Mouse (Mus musculus): ENCODE data around the gene Zfp641. TPM values are rescaled to one million over a fixed set of nuclear protein-coding genes. Genes with fewer than 3 reads are reported as not detected.

Zfp641 gene
- 0.73 and 0.86 TPM in 2 replicates for polyA plus RNA-seq (2015; fragmentation: Nextera tagmentation; extraction: Ambion mirVana)

DNA sequence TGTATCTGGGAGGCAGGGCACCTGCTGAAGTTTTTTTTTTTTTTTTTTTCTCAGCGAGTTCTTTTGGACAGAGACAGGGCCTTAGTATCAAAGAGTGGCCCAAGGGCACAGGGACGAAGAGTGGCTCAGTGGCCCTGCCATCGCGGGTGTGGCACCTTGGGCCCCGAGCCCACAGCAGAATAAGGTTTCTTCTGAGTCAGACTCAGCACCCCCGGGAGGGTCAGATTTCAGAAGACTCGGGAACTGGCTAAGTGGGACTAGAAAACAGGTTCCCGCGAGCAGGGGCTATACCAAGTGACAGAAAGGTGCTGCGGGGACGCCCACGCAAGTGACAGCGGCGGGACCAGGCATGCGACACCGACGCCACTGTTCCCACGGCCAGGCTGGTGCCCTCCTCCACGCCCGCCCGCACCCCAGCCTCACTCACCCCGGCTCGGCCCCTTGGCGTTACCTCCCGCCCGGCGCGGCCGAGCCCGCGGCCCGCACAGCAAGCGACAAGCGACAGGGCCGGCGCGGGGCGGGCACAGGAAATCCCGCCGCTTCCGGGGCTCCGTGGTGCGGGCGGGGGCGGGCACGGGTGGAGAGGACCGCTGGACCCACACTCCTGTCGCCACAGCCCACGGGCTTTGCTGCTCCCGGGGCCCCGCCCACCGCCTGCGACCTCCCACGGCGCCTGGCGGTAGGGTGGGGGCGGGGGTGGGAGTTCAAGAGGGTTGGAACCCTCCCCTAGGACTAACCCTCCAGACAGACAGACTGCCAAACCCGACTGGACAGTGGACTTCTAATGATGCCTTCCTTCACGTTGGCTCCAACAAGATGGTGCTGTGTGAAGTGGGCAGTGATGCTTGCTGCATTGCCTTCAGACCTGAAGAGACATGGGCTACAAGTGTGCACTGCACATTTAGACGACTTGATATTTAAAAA, at the start of gene Zfp641:
Zfp641 (minus strand) TSS at position 534 of the 924 bp plus-strand sequence.
- Histone ChIP-seq H3K27ac (no peak within 1 kb of the TSS), H3K9ac (peak within 1 kb of the TSS; percentile 53), H3K4me2 (peak within 1 kb of the TSS; percentile 95), H3K4me1 (0 out of 2 replicates have a peak, but pooled peaks cover 3% of the 10 kb centered on the region), H3K4me3 (peak within 1 kb of the TSS; percentile 56), H3K27me3 (peaks cover 7% of the 10 kb centered on the region; the same call in 1 of the 2 replicates), H3K36me3 (no peaks in the 10 kb centered on the region), H3K9me3 (no peaks in the 10 kb centered on the region)
- ATAC-seq (ENCODE audit: borderline replicate concordance, extremely low read depth, low FRiP score, low TSS enrichment): peak; percentile 49
- 2% methylated on average over 56 of the region's 60 CpGs for WGBS

DNA sequence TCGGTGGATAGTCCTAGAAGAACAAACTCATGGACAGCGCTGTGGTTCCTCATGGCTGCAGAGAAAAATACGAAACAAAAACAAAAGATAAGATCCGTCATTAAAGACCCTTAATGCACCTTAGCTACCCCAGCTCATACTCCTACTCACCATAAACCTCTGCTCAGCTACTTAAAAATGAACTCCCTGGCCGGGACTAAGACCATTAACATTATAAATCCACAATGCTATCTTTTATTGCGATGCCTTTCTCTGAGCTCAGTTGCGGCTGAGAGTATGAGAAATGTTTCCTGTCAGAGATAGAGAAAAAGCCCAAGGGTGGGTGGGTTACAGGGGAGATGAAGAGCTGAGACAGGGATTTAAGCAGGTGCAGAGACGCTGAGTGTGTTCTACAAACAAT, 44.9 kb upstream of the Zfp641 start, which contains the start of gene Olfr284:
Olfr284 (minus strand) TSS at position 101 of the 400 bp plus-strand sequence.
- H3K27ac ChIP-seq: no peak within 1 kb of the TSS

DNA sequence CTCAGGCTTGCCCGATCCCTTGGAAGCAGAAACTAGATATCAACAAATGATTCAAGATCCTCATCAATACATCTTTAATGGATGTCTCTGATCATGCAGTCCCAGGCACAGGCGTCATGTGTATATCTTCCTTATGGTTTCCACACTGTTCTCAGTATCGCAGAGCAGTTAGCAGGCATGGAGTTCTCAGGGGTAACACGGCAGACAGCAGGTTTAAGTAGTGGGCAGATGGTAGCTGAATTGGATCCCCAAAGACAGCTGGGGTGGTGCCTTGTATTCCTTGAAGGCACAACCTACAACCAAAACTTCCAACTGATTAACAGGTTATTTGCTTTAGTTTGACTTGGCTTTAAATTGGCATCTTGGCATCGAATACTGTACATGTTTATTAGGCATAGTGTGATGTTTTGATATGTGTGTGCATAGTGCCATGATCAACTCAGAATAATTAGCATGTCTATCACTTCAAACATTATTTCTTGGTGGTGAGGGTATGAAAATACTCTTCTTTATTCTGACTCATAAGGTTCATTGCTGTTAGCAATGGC, 21.3 kb upstream of the Zfp641 start, which contains the start of gene Olfr285:
Olfr285 (minus strand) TSS at position 177 of the 548 bp plus-strand sequence.
- no peak within 1 kb of the TSS for H3K4me2 ChIP-seq
- no peak within 1 kb of the TSS for H3K9ac ChIP-seq
- no peak within 1 kb of the TSS for H3K27ac ChIP-seq
- no peaks in the 10 kb centered on the region for H3K27me3 ChIP-seq
- H3K4me1 ChIP-seq: no peaks in the 10 kb centered on the region
- H3K4me3 ChIP-seq: no peak within 1 kb of the TSS
- ATAC-seq (ENCODE audit: borderline replicate concordance, extremely low read depth, low FRiP score, low TSS enrichment): no peak
- no peaks in the 10 kb centered on the region for H3K36me3 ChIP-seq
- no peaks in the 10 kb centered on the region for H3K9me3 ChIP-seq
- 79% methylated on average over 5 of the region's 5 CpGs for WGBS

More for the DNA sequence above, 44.9 kb upstream of the Zfp641 start, which contains the start of gene Olfr284:
- Histone ChIP-seq H3K36me3 (no peaks in the 10 kb centered on the region), H3K4me1 (no peaks in the 10 kb centered on the region), H3K9me3 (no peaks in the 10 kb centered on the region), H3K4me3 (no peak within 1 kb of the TSS), H3K9ac (no peak within 1 kb of the TSS), H3K4me2 (no peak within 1 kb of the TSS), H3K27me3 (no peaks in the 10 kb centered on the region; the same call in 1 of the 2 replicates)
- ATAC-seq (ENCODE audit: borderline replicate concordance, extremely low read depth, low FRiP score, low TSS enrichment): no peak
- 70% methylated on average over 8 of the region's 8 CpGs for WGBS

DNA sequence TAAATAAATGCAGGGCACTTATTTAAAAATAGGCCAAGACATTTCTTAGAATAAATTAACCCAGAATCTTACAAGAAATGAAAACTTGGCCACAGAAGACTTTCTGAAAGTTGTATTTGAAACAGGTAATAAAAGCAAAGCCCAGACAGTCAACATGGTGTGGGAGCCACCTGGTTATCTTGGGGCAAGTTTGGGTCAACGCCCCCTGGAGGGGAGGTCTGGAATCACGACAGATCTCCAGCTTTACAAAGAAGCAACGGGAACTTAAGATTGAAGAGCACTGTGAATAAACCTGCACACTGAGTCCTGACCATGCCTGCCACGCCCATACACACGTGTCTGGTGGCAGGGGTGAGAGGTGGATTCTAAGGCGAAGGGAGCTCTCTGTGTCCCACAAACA, 19.7 kb upstream of the Zfp641 start:
- H3K9ac ChIP-seq: no peak overlapping the region
- no peaks in the 10 kb centered on the region for H3K27me3 ChIP-seq
- H3K4me3 ChIP-seq: no peak overlapping the region
- no peak overlapping the region for H3K4me2 ChIP-seq
- H3K27ac ChIP-seq: no peak overlapping the region
- no peaks in the 10 kb centered on the region for H3K4me1 ChIP-seq
- 42% methylated on average over 6 of the region's 6 CpGs for WGBS
- no peaks in the 10 kb centered on the region for H3K9me3 ChIP-seq
- no peak for ATAC-seq (ENCODE audit: borderline replicate concordance, extremely low read depth, low FRiP score, low TSS enrichment)
- H3K36me3 ChIP-seq: no peaks in the 10 kb centered on the region

DNA sequence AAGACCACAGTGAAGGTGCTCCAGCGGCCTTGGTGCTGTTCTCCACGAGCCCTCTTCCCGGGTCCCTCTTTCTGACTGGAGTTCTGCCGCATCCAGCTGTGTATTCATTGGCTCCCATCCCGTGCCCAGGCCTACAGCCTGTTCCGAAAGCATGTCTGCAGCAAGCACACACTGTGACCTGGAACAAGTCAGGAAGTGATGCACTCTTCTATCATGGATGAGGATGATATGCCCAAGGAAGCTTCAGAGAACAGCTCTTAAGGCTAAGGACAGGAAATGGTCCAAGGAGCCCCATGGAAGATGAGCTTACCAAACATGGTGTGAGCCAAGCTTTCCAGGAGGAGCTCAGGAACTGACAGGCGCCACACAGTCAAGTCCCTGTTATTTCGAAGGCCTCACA, 2.3 kb downstream of the Zfp641 start:
- Histone ChIP-seq H3K36me3 (no peaks in the 10 kb centered on the region), H3K4me1 (0 out of 2 replicates have a peak, but pooled peaks cover 3% of the 10 kb centered on the region), H3K9me3 (no peaks in the 10 kb centered on the region), H3K9ac (no peak overlapping the region), H3K4me3 (no peak overlapping the region), H3K4me2 (no peak overlapping the region), H3K27ac (no peak overlapping the region), H3K27me3 (peaks cover 7% of the 10 kb centered on the region; the same call in 1 of the 2 replicates)
- 85% methylated on average over 8 of the region's 8 CpGs for WGBS
- no peak for ATAC-seq (ENCODE audit: borderline replicate concordance, extremely low read depth, low FRiP score, low TSS enrichment)

DNA sequence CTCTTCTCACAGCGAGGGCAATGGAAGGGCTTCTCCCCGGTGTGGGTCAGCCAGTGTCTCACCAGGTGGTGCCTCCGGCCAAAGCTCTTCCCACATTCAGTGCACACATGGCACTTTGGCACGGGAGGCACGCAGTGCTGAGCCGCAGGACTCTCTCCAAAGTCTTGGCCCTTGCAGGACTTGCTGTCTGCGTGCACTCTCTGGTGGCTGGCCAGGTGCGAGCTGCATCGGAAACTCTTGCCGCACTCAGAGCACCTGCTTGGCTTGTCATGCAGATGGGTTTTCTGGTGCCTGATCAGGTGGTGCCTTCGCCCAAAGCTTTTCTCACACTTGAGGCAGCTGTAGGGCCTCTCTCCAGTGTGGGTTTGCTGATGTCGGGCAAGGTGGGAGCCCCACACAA, 7.4 kb downstream of the Zfp641 start:
- H3K36me3 ChIP-seq: no peaks in the 10 kb centered on the region
- H3K9ac ChIP-seq: no peak overlapping the region
- ATAC-seq (ENCODE audit: borderline replicate concordance, extremely low read depth, low FRiP score, low TSS enrichment): no peak
- H3K9me3 ChIP-seq: no peaks in the 10 kb centered on the region
- no peaks in the 10 kb centered on the region for H3K4me1 ChIP-seq
- no peak overlapping the region for H3K4me3 ChIP-seq
- 70% methylated on average over 12 of the region's 12 CpGs for WGBS
- no peaks in the 10 kb centered on the region for H3K27me3 ChIP-seq
- H3K27ac ChIP-seq: no peak overlapping the region
- no peak overlapping the region for H3K4me2 ChIP-seq

DNA sequence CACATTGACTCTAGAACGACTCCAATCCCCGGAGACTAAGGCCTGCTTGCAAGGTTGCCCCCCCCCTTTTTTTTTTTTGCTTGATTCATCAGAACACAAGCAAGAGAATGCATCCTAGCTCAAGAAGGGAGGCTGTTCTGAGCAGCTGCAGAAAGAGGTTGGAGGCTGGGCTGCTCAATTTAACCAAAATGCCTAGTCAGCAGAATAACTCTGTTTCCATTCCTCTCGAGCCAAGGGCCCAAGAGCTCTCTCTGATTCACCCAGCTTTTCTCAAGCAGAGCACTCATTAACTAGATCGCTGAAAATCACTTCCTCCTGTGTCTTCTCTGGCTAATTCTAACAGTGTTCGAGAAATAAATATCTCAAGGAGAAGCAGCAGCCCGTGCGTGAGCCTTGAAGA, 9.5 kb downstream of the Zfp641 start:
- Histone ChIP-seq H3K4me1 (no peaks in the 10 kb centered on the region), H3K9me3 (no peaks in the 10 kb centered on the region), H3K4me2 (no peak overlapping the region), H3K9ac (no peak overlapping the region), H3K27ac (no peak overlapping the region), H3K4me3 (no peak overlapping the region), H3K27me3 (no peaks in the 10 kb centered on the region), H3K36me3 (no peaks in the 10 kb centered on the region)
- WGBS: 64% methylated on average over 7 of the region's 7 CpGs
- ATAC-seq (ENCODE audit: borderline replicate concordance, extremely low read depth, low FRiP score, low TSS enrichment): no peak

DNA sequence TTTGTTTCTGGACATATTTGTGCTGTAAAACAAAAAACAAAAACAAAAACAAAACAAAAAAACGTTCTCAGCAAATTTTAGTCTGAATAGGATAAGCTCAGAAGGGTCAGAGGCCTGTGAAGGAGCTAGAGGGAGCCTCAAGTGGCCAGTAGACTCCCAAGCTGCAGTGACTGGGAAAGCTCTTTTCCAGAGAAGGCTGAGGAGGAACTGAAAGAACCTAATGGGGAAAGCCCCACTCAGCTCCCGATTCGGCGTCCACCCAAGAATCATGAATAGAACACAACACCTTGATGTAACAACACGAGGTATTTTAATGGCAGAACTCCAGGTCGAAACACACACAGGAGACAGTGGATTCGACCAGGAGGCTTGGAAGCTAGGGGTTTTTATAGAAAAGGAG, 38.2 kb downstream of the Zfp641 start:
- Histone ChIP-seq H3K9me3 (no peaks in the 10 kb centered on the region), H3K4me2 (no peak overlapping the region), H3K4me1 (no peaks in the 10 kb centered on the region), H3K27me3 (no peaks in the 10 kb centered on the region), H3K27ac (no peak overlapping the region), H3K36me3 (no peaks in the 10 kb centered on the region), H3K4me3 (no peak overlapping the region), H3K9ac (no peak overlapping the region)
- WGBS: 80% methylated on average over 7 of the region's 7 CpGs
- no peak for ATAC-seq (ENCODE audit: borderline replicate concordance, extremely low read depth, low FRiP score, low TSS enrichment)

DNA sequence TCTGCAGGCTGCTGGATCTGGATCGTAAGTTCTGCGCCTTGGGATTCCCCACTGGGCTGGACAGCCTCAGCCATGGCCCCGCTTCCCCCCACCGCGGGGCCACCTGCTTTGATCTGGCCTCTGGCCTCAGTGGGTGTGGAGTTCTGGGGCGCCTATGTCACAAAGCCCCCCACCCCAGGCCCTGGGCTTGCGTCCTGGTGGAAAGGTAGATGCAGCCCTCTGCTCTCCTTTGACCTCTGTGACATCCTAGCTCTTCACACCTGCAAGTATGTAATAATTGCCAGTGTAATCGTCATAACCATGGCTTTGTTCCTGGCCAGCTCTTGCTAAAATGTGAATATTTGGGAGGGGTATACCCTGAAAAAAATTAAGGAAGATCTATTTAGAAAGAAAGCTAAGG, 38.8 kb downstream of the Zfp641 start, which contains the start of gene H1fnt:
H1fnt (minus strand) TSS at position 101 of the 400 bp plus-strand sequence.
- H3K27me3 ChIP-seq: no peaks in the 10 kb centered on the region
- no peaks in the 10 kb centered on the region for H3K4me1 ChIP-seq
- H3K27ac ChIP-seq: no peak within 1 kb of the TSS
- H3K36me3 ChIP-seq: no peaks in the 10 kb centered on the region
- no peak within 1 kb of the TSS for H3K4me2 ChIP-seq
- WGBS: 76% methylated on average over 8 of the region's 8 CpGs
- ATAC-seq (ENCODE audit: borderline replicate concordance, extremely low read depth, low FRiP score, low TSS enrichment): no peak
- no peaks in the 10 kb centered on the region for H3K9me3 ChIP-seq
- no peak within 1 kb of the TSS for H3K4me3 ChIP-seq
- H3K9ac ChIP-seq: no peak within 1 kb of the TSS

DNA sequence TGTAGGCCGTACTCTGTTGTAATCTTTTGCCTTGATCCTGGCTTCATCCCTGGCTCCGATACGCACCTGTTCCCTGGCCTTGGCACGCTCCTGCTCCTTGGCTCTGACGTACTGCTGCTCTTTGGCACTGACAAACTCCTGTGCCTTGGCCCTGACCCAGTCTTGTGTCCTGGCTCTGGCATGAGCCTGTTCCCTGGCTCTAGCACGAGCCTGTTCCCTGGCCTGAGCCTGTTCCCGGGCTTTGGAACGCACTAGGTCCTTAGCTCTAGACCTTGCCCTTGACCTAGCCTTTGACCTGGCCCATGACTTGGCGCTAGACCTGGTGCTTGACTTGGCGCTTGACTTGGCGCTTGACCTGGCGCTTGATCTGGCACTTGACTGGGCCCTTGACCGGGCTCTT, 39.7 kb downstream of the Zfp641 start:
- no peak overlapping the region for H3K27ac ChIP-seq
- H3K27me3 ChIP-seq: no peaks in the 10 kb centered on the region
- no peak overlapping the region for H3K4me3 ChIP-seq
- no peak overlapping the region for H3K9ac ChIP-seq
- H3K9me3 ChIP-seq: no peaks in the 10 kb centered on the region
- no peak for ATAC-seq (ENCODE audit: borderline replicate concordance, extremely low read depth, low FRiP score, low TSS enrichment)
- H3K36me3 ChIP-seq: no peaks in the 10 kb centered on the region
- no peaks in the 10 kb centered on the region for H3K4me1 ChIP-seq
- H3K4me2 ChIP-seq: no peak overlapping the region
- WGBS: 85% methylated on average over 13 of the region's 13 CpGs
